Mouse (Mus musculus): ENCODE measurements around the gene Agmat. TPM values are rescaled to one million over a fixed set of nuclear protein-coding genes. Genes with fewer than 3 reads are reported as not detected.

Agmat gene
- not detected for total RNA-seq (2021)

DNA sequence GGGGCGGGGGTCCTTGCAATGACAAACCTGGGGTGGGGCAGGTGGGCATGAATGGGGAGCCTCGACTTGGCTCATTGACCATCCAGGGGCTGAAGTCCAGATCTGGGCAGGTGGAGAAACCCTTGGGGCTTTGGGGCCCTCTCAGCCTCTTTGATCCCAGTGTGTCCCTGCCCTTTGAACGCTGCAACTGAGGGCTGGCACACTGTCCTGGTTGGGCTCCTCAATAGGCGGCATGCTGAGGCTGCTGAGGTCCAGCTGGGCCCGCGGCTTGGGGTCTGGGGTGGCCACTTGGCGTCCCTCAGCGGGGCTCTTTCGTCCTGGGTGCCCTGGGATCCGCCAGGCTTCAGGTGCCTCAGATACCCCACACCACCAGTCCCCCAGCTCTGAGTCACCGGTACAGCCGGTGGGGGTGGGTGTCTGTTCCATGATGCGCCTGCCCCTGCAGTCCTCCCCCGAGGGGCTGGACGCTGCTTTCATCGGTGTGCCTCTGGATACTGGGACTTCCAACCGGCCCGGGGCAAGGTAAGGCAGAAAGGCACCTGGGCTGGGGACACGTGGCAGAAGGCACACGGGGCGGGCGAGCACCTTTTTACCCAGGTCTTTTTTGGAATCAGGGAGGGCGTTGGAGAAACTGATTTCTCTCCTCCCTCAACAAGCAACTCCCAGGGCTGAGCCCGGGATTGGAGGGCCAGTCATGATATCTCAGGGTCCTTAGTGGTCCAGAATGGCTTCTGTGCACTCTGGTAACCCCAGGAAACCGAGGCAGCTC, at the start of gene Agmat:
Gene Agmat (plus strand): TSS at position 95 of the 769 bp plus-strand sequence.
- intact Hi-C loops (cut with DNase I), result no loop called here
- DNase-seq, result no peak

DNA sequence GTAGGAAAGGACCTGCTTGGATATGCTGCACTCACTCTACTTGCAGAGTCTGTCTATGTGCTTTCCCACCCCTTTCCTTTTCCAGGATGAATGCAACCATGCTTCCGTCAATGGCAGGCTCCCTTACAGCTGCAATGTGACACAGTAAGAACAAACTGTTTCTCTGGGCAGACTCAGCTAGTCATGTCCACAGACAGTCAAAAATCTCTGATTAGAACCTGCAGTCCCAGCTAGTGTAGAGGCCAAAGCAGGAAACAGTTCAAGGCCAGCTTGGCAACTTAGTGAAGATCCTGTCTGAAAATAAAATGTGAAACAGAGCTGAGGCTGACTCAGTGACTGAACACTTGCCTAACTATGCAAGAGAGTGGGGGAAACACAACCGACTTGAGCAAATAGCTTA, 41.8 kb upstream of the Agmat start:
- intact Hi-C loops (cut with DNase I), result no loop called here

DNA sequence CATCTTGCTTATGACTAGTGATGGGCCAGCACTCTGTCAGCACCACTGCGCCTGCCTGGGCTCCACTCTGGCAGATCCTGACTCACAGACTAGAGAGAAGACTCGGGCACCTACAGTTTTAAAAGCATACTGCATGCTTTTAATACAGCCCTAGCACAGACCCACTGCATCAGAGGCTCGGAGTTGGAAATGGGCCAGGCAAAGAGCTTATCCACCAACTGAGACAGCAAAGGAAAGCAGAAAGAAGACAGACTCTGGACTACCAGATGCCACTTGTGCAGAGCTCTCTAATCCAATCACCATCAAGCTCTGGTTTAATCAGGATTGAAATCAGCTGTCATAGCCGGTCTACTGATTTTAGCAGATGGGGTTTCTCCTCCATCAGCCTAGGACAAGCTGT, 41.1 kb upstream of the Agmat start:
- peak; percentile 86 for DNase-seq
- intact Hi-C loops (cut with DNase I), result no loop called here

More for the DNA sequence above, 41.8 kb upstream of the Agmat start:
- DNase-seq, result no peak

DNA sequence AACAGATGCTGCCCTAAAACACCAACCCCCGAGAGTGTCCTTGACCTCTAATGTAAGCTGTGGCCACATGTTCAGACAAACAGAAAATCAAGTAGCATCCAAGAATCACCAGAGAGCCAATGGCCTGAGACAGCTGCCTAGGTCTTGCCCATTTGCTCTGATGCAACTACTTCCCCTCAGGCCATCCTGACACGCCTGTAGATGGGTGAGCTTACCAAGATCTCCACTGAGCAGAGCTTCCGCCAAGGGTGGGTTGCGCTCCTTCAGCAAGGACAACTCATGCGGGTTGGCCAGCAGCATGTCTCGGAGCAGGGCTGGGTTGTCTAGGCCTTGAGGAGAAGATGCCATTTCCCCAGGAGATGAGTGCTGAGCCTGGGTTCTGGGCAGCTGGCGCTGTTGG, 38.5 kb upstream of the Agmat start:
- no peak for DNase-seq
- intact Hi-C loops (cut with DNase I), result no loop called here

DNA sequence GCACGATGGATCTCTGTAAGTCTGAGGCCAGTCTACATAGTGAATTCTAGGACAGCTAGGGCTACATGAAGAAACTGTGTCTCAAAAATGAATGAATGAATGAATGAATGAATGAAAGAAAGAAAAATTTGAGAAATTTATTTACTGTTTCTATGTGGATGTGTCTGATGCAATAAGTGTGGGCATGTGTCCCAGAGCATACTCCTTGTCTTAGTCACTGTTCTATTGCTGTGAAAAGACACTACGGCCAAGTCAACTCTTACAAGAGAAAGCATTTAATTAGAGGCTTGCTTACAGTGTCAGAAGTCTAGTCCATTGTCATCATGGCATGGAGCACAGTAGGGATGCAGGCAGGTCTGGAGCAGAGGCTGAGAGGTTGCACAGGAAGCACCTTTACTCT, 37.5 kb upstream of the Agmat start:
- intact Hi-C loops (cut with DNase I), result no loop called here

DNA sequence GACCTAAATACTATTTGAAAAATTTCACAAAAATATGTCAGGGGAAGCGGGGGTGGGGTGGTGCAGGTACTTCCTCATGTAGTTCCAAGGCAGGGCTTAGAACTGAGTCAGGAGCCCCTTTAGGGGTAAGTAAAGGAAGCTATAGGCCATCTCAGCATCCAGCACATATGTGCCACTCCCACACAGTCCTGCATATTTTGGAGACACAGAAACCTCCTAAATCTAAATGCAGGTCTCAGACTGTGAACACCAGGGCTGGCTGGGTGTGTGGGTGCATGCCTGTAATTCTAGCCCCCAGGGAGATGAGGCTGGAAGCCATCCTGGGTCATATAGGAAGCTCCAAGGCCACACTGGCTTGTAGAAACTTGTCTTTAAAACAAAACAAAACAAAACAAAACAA, 35.2 kb upstream of the Agmat start:
- intact Hi-C loops (cut with DNase I), result no loop called here
- DNase-seq, result no peak

More for the DNA sequence above, 37.5 kb upstream of the Agmat start:
- DNase-seq, result no peak

DNA sequence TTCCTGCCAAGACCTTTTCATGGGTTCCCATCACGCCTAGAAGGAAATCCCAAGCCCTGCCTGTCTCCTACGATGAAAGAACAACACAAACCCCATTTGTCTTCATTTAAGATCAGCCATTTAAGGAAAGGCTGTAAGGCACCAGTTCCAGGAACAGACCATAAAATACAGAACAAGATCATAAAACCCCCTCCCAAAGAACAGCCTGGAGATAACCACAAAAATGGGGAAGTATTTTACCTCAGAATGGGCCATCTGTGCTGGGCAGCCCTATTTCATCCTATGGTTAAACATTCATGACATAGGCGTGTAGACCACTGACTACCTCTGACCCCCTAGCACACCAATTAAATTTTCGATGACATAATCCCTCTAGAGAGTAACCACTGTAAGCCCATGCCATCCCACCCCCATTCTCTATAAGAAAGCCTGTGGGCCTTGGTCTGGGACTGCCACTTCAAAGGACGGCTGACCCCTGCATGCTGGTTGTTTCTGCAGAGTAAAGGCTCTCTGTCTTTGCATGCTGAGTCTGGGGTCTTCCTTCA, 32.8 kb upstream of the Agmat start:
- intact Hi-C loops (cut with DNase I), result no loop called here
- DNase-seq, result no peak

DNA sequence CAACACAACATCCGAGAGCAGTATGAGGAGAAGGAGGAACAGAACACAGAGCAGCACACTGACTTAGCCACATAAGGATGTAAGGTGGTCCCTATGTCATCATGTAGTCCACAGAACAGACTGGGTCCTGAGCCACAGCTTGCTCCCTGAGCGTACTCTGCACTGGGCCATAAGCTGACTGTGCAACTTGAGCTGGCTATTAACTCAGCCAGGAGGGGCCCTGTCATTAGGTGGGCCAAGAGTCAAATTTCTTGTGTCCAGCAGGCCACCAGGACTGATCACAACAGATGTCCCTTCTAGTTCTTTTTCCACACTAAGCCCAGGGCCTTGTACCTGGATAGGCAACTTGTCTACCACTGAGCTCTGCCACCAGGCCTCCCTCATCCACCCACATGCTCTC, 31.4 kb upstream of the Agmat start:
- DNase-seq, result no peak
- intact Hi-C loops (cut with DNase I), result no loop called here

DNA sequence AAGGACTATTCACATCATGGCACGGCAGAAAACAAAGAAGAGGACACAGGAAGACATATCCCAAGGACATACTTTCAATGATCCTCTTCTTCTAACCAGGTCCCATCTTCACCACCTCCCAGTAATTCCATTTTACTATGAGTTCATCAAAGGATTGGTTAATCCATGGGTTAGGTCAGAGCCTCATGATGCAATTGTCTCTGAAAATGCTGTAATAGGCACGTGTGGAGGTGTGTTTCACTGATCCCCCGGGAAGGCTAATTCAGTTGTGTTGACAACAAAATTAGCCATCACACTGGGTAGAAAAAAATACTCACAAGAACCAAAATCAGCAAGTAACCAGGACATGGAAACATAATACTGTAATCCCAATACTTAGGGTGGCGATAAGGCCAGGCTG, 28.8 kb upstream of the Agmat start:
- intact Hi-C loops (cut with DNase I), result loop anchor here (2.0 kb wide), 1 partner anchor 63 kb away; no protein-coding TSS in a partner anchor

DNA sequence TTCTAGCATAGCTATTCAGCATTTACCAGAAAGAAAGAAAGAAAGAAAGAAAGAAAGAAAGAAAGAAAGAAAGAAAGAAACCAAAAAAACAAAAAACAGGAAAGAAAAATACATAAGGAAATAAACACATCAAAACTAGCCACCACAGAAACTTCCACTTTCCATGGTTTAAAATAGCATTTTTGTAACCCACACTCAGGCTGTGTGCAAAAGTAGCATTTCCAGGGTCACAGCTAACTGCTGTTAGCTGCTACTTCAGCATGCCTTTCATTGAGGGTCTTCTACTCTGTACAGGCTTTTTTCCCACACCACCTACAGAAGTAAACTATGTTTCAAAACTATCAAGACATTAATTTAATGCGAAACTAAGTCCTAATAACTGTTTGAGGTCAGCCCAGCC, 27.2 kb upstream of the Agmat start:
- intact Hi-C loops (cut with DNase I), result no loop called here
- no peak for DNase-seq

More for the DNA sequence above, 28.8 kb upstream of the Agmat start:
- no peak for DNase-seq

DNA sequence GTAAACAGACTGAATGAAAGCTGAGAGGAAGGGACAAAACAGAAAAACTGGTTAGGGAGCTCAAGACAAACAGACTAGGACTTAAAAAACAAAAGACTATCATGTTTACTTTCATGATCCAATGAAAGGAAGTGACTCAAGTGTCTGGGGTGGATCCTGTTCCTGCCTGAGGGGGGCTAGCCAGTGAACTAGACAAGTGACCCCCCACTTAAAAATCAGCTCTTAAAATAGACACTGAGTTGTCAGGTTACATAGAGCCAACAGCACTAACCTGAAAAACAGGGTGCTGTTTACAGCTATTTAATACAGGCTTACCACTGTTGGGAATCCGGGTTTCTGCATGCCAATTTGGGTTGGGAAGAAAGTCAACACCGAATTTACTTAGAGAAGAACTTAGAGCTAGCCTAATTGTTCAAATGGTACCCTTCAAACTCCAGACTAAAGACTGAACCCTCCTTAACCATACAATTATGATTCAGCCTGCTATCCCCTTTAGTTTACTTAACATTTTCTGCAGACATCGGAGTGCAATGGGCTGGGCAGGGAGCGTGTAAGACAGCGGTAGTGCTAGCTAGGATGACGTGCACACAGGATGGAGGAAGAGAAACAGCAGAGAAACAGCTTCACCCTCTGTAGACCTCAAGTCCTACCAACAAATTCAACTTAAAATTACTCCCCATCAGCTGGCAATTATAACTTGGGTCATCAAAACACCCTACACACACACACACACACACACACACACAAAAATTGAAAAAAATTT, 25.5 kb upstream of the Agmat start:
- no peak for DNase-seq
- intact Hi-C loops (cut with DNase I), result no loop called here

DNA sequence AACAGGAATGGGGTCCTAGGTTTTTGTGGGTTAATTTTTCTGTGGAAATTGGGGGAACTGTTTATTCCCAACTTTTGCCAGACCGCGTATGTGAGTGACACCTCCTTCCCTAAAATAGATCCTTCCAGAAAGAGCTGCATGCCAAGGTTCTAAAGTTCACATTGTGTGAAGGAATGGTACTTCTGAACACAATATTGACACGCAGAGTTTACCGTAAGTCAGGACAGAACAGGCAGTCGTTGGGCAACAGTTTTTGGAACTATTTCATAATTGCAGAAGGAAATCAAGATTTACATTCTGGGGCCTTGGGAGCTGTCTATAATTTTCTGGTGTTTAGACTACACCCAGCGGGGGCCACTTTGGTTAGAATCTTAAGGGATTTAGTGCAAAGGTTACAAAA, 24.5 kb upstream of the Agmat start:
- no peak for DNase-seq
- intact Hi-C loops (cut with DNase I), result no loop called here

DNA sequence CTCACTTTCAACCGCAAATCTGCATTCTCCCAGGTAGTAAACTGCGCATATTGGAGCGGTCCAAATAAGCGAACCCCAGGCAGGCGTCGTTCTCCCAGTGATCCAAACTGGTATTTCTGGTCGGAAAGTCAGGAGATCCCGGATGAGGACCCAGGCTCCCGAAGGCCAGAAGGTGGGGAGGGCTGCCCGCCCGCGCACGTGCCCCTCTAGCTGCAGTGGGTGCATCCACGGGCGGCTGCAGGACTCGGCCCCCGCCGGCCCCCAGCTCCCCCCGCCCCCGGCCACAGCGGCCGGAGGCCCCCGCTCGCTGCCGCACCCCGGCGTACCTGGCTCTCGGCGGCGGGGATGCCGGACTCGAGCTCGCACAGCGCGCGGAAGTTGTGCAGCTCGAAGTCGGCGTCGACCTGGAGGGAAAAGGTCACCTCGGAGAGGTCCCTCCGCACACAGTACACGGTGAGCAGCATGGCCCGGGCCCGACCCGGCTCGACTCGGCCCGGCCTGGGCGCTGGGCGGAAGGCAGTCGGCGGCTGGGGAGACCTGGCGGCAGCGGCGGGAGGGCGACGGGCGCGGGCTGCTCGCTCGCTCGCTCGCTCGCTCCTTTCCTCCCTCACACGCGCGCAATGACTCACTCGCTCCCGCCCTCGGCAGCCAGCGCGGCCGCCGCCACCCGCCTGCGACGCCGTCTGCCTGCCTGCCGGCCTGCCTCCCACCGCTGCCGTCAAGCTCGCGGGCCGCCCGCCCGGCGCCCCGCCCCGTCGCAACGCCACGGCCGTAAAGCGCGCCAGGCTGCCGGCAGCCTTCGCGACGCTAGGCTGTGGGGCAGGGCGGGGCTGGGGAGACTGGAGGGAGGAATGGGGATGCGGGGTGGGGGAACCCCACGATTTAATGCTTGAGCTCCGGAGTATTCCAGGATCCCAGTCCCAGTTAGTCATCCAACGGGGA, 23.5 kb upstream of the Agmat start, which contains the start of gene Ddi2:
Gene Ddi2 (minus strand): TSS at position 689 of the 942 bp plus-strand sequence.
- intact Hi-C loops (cut with DNase I), result no loop called here
- DNase-seq, result peak; percentile 93

DNA sequence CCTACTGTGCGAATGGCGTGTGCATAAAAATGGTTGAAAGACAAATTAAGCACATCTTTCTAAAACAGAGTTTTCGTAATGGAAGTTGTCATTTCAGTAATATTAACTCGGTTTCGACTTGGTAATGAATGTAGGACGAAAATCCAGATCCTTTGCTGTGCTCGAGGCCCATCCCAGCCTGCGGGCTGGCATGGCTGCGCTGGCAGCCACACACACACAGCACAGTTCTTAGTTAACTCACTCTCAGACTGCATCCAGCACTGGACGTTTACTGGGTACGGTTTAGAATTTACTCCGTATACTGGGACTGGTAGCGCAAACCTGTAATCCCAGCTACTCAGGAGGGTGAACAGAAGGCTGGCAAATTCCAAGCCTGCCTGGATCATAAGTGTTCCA, 22.8 kb upstream of the Agmat start:
- intact Hi-C loops (cut with DNase I), result no loop called here
- no peak for DNase-seq

DNA sequence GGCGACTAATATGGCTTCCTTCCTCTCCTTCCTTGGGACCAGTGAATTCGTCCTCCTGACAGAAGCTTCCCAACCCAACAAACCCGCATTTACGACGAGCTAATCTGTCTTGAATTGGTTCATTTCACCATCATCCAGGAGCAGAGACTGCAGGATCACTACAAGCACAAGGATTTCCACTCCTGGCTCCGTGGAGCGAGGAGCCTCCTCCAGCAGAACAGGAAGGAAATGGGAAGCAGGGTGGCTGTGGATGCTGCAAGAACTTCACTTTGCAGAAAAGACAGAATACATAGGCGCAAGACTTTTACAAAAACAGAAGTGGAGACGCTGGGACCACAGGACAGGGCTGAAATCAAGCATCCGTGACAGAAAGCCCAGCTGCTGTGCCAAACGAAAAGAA, 21.9 kb upstream of the Agmat start:
- intact Hi-C loops (cut with DNase I), result no loop called here
- DNase-seq, result no peak

DNA sequence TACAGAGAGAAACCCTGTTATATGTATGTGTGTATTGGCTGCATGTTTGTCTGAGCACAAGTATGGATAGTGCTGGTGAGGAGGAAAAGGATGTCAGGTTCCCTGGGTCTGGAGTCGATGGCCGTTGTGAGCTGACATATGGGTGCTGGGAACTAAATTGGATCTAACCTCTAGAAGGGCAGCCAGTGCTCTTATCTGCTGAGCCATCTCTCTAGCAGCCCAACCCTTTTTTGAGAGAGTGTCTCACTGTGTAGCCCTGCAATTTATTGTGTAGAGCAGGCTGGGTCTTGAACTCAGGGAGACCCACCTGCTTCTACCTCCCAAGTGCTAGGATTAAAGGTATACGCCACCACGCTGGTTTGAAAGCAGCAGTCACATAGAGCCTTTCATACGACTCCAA, 21.2 kb upstream of the Agmat start:
- no peak for DNase-seq
- intact Hi-C loops (cut with DNase I), result no loop called here

DNA sequence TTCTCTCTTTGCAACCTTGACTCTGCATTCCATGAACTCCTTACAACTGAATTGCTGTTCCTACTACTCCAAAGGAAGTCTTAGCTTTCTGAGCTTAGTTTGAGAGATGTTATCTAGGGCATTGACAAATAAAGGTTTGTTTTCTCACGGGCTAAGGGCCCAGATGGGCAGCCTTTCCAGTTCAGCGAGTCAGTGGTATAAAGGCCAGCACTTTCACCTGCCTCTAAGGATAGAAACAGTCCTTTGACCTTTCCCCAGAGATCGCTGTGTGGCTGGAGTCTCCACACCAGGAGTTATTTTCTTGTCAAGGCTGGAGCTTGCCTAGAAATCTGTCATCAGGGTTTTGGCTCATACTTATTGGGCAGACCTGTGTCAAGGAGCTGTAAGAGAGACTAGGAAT, 20.7 kb upstream of the Agmat start:
- DNase-seq, result no peak
- intact Hi-C loops (cut with DNase I), result no loop called here

DNA sequence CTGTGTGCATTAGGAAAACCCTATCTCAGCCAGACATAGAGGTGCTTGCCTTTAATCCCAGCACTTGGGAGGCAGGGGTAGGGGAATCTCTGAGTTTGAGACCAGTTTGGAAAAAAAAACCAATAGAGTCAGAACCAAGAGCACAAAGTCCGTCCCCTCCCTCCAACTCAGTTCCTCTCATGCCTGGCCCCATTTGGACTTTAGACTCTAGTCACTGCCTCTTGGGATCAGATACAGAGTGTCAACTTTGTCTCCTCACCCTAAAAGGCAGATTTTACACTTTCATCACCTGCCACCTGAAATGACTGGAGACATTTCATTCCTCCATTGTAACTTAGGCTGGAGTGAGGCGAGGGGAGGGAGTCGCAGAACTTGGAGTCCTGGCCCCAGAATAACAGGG, 17.2 kb upstream of the Agmat start:
- intact Hi-C loops (cut with DNase I), result no loop called here
- DNase-seq, result no peak

DNA sequence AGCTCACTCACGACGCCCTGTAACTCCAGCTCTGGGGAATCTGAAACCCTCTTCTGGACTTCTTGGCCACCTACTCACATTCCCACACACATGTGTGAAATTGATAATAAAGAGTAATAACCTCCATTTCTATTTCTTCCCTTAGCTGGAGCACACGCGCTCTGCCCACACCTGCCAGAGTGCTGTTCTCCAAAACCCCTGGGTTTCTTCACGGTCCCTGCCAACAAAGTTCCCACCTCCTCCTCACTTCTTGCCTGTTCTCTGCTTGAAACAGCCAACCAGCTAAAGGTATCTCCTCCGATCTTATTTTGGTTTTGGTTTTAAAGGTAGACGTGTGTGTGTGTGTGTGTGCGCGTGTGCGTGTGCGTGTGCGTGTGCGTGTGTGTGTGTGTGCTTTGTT, 16.1 kb upstream of the Agmat start:
- intact Hi-C loops (cut with DNase I), result no loop called here
- DNase-seq, result no peak

DNA sequence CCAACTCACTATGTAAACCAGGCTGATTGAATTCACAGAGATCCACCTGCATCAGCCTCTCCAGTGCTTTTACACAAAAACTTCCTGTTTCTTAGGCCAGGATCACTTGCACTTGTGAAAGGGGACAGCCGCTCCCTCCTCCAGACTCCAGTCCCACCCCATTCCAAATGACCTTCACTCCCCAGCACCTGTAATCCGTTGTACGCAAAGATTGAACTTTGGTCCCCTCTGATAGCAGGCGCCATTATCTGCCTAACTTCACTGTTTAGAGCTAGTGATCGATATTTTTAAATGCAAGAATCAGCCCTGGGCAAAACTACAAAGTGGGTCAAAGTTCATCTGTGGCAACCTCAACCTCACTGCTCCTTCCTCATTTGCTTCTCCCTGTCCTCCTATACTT, 14.7 kb upstream of the Agmat start:
- intact Hi-C loops (cut with DNase I), result no loop called here
- no peak for DNase-seq

Data from left cerebral cortex, postnatal 4 days (tissue).